Mouse (Mus musculus) ES-Bruce4 (cell line): Measurements from ENCODE around the gene Ccdc141. TPM values are rescaled to one million over a fixed set of nuclear protein-coding genes. Genes with fewer than 3 reads are reported as not detected.

Experiments
- H3K27ac ChIP-seq: 2 replicates; pipeline ENCODE4 v1.5.1; 2012; ENCODE audit warnings: low read length, inconsistent platforms; ENCODE audit not compliant: insufficient read depth
- H3K27me3 ChIP-seq: 2 replicates; pipeline ENCODE4 v1.6.1; 2012; ENCODE audit warnings: mild to moderate bottlenecking, low read length, inconsistent platforms; ENCODE audit not compliant: control insufficient read depth, poor library complexity, insufficient read depth, severe bottlenecking
- H3K36me3 ChIP-seq: 2 replicates; pipeline ENCODE4 v1.6.1; 2012; ENCODE audit warnings: inconsistent platforms, mild to moderate bottlenecking, low read length, moderate library complexity; ENCODE audit not compliant: control insufficient read depth, poor library complexity, insufficient read depth, severe bottlenecking
- H3K4me1 ChIP-seq: one replicate; pipeline ENCODE4 v1.8.1; 2011; ENCODE audit warnings: low read length; ENCODE audit not compliant: control insufficient read depth, insufficient read depth
- H3K4me3 ChIP-seq: 2 replicates; pipeline ENCODE4 v1.5.1; 2011; ENCODE audit warnings: low read depth, mild to moderate bottlenecking, low read length
- H3K9ac ChIP-seq: 2 replicates; pipeline ENCODE4 v1.6.1; 2012; ENCODE audit warnings: low read depth, mild to moderate bottlenecking, inconsistent platforms; ENCODE audit not compliant: poor library complexity, severe bottlenecking
- H3K9me3 ChIP-seq: replicated peaks from 2 replicates; pipeline ENCODE4 v1.6.1; 2012; ENCODE audit warnings: mild to moderate bottlenecking, low read length, inconsistent platforms; ENCODE audit not compliant: control insufficient read depth, poor library complexity, insufficient read depth, severe bottlenecking
- CTCF ChIP-seq: IDR thresholded peaks from one replicate; pipeline ENCODE4 v1.8.1; 2011; ENCODE audit warnings: low read depth, low read length
- EP300 ChIP-seq: IDR thresholded peaks from 2 replicates; pipeline ENCODE4 v1.6.1; 2011; ENCODE audit warnings: low read depth, low read length; ENCODE audit not compliant: insufficient read depth
- POLR2A ChIP-seq: IDR thresholded peaks from one replicate; pipeline ENCODE4 v1.8.1; 2011; ENCODE audit warnings: low read length; ENCODE audit not compliant: insufficient read depth
- polyA plus RNA-seq: library from polyadenylated mRNA; stranded (reverse); fragments of >200 nt; gene quantifications from 2 replicates; pipeline ENCODE4 v1.2.4, GENCODE M21; 2011; ENCODE audit warnings: low read depth; ENCODE audit not compliant: missing spikeins, insufficient read depth, insufficient read length

The Ccdc141 gene
- polyA plus RNA-seq, 1 experiment: 6.6 TPM

- Histone ChIP-seq H3K9me3 (no peaks in the 10 kb centered on the region), H3K4me1 (no peaks in the 10 kb centered on the region), H3K27ac (no peak overlapping the region), H3K36me3 (0 out of 2 replicates have a peak, but pooled peaks cover 3% of the 10 kb centered on the region), H3K4me3 (no peak overlapping the region), H3K27me3 (no peaks in the 10 kb centered on the region), H3K9ac (no peak overlapping the region)
- TF ChIP-seq POLR2A (no peak), EP300 (no peak), CTCF (no peak)
These were observed 19.9 kb upstream of the Ccdc141 start for GRCm38 (mm10) chr2:77190301-77190700.

- Histone ChIP-seq H3K27me3 (no peaks in the 10 kb centered on the region), H3K36me3 (0 out of 2 replicates have a peak, but pooled peaks cover 3% of the 10 kb centered on the region), H3K9me3 (no peaks in the 10 kb centered on the region), H3K4me3 (no peak overlapping the region), H3K27ac (no peak overlapping the region), H3K4me1 (no peaks in the 10 kb centered on the region), H3K9ac (no peak overlapping the region)
- TF ChIP-seq EP300 (no peak), CTCF (no peak), POLR2A (no peak)
These were observed 19.2 kb upstream of the Ccdc141 start for GRCm38 (mm10) chr2:77189671-77190070.

GRCm38 (mm10) chr2:77187501-77187900, 17.1 kb upstream of the Ccdc141 start:
- Histone ChIP-seq H3K4me3 (no peak overlapping the region), H3K27me3 (no peaks in the 10 kb centered on the region), H3K9me3 (no peaks in the 10 kb centered on the region), H3K4me1 (no peaks in the 10 kb centered on the region), H3K36me3 (peaks cover 3% of the 10 kb centered on the region; the same call in 1 of the 2 replicates), H3K9ac (no peak overlapping the region), H3K27ac (no peak overlapping the region)
- TF ChIP-seq POLR2A (no peak), EP300 (no peak), CTCF (no peak)

GRCm38 (mm10) chr2:77186912-77187311, 16.5 kb upstream of the Ccdc141 start:
- Histone ChIP-seq H3K9me3 (no peaks in the 10 kb centered on the region), H3K4me1 (no peaks in the 10 kb centered on the region), H3K9ac (no peak overlapping the region), H3K36me3 (peaks cover 3% of the 10 kb centered on the region; the same call in 1 of the 2 replicates), H3K27me3 (no peaks in the 10 kb centered on the region), H3K4me3 (no peak overlapping the region), H3K27ac (no peak overlapping the region)
- no peak for TF ChIP-seq CTCF
- TF ChIP-seq POLR2A: no peak
- no peak for TF ChIP-seq EP300

- Histone ChIP-seq H3K9ac (no peak overlapping the region), H3K36me3 (no peaks in the 10 kb centered on the region; the same call in 1 of the 2 replicates)
These were observed 13.7 kb upstream of the Ccdc141 start for GRCm38 (mm10) chr2:77184049-77184571.

GRCm38 (mm10) chr2:77183646-77184045, 13.2 kb upstream of the Ccdc141 start:
- Histone ChIP-seq H3K9me3 (peaks cover 4% of the 10 kb centered on the region), H3K4me1 (no peaks in the 10 kb centered on the region), H3K27ac (no peak overlapping the region), H3K4me3 (no peak overlapping the region), H3K9ac (no peak overlapping the region), H3K27me3 (no peaks in the 10 kb centered on the region), H3K36me3 (no peaks in the 10 kb centered on the region; the same call in 1 of the 2 replicates)
- no peak for TF ChIP-seq CTCF
- no peak for TF ChIP-seq EP300
- no peak for TF ChIP-seq POLR2A

More at GRCm38 (mm10) chr2:77184049-77184571, 13.7 kb upstream of the Ccdc141 start:
- no peak overlapping the region for H3K27ac ChIP-seq
- H3K4me3 ChIP-seq: no peak overlapping the region
- TF ChIP-seq POLR2A (no peak), EP300 (no peak), CTCF (no peak)
- H3K9me3 ChIP-seq: peaks cover 4% of the 10 kb centered on the region
- no peaks in the 10 kb centered on the region for H3K4me1 ChIP-seq
- H3K27me3 ChIP-seq: no peaks in the 10 kb centered on the region
